Mouse (Mus musculus): ENCODE measurements at regions not wholly inside any gene's neighbourhood (a gene's known extent, or its start where the extent isn't known, plus 50 kb on each side); places are given as distances from the start of the nearest gene placed in this dataset.

DNA sequence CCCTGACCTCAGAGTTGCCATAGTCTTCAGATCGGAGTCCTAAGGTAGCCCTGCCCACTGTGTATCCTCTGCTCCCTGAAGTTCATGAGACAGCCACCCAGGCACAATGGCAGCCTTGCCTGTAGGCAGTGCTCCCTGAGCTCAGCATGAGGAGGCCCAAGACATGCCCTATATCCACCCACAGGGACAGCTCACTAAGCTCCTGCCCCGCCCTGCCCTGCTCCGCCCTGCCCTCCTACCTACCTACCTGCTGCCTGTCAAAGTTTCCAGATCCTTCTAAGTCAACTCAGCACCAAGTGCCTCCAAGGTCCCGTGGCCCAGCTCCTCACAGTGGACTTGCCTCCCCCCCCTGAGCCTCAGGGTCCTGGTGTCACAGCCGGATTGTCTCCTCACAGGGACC is 168.9 kb downstream of the Bcl11b start:
- DNase-seq (ENCODE audit: low spot score) (no peak), ATAC-seq (replicated peaks; ENCODE audit: low FRiP score) (no peak)
- no peak overlapping the region for H3K27ac ChIP-seq (ENCODE audit: low read depth, low read length)
- H3K4me3 ChIP-seq (ENCODE audit: low read depth, low read length) = no peak overlapping the region
- no peak overlapping the region for H3K4me2 ChIP-seq
- 75% methylated on average over 5 of the region's 5 CpGs for WGBS
- H3K4me1 ChIP-seq (replicated peaks; ENCODE audit: control insufficient read depth, insufficient read depth, low read length) = no peaks in the 10 kb centered on the region
- no peak overlapping the region for H3K9ac ChIP-seq (ENCODE audit: low read depth, low read length)
- H3K9me3 ChIP-seq (ENCODE audit: control insufficient read depth, low read length) = no peaks in the 10 kb centered on the region
- no peaks in the 10 kb centered on the region for H3K36me3 ChIP-seq (ENCODE audit: control insufficient read depth, insufficient read depth, low read length)
- no peaks in the 10 kb centered on the region for H3K27me3 ChIP-seq (replicated peaks; ENCODE audit: control insufficient read depth, insufficient read depth, low read length)

DNA sequence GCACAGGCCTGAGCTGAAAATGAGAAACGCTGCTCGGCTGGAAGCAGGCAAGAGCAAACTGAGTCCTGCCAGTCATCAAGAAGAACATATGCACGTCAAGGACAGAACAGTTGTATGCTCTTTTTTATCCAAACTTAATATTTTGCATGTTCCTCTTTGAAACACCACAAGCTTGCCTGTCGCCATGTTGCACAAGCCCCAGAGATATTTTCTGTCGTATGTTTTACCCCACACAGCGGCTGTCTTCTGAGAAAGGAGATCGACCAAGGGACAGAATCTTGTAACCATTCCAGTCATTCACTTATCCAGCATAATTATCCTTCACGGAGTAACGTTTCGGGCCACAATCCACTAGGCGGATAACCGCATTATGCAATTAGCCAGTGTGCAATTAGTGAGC is 165.7 kb downstream of the Bcl11b start:
- no peak for ATAC-seq (replicated peaks; ENCODE audit: low FRiP score)
- no peak overlapping the region for H3K9ac ChIP-seq (ENCODE audit: low read depth, low read length)

DNA sequence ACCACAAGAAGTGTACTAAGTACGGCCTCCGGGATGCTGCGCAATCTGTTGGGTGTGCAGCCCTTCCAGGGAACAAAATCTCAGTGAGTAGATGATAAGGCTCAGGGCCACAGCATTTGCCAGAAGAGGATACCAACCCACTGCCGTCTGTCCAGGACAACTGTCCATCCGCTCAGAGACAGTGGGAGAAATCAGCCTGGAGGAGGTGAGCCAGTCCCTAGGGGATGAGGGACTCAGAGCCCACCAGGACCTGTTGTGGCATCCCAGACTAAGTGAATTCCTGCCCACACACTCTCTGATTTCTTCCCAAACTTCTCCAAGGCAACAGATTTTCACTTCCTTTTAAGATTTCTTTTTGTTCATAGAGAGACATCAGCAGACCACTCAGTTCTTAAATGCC is 158.8 kb downstream of the Bcl11b start:
- H3K36me3 ChIP-seq (ENCODE audit: control insufficient read depth, insufficient read depth, low read length) = no peaks in the 10 kb centered on the region
- no peak overlapping the region for H3K9ac ChIP-seq (ENCODE audit: low read depth, low read length)
- H3K27ac ChIP-seq (ENCODE audit: low read depth, low read length) = no peak overlapping the region
- DNase-seq (ENCODE audit: low spot score) (no peak), ATAC-seq (replicated peaks; ENCODE audit: low FRiP score) (no peak)
- H3K4me2 ChIP-seq = no peak overlapping the region
- H3K4me3 ChIP-seq (ENCODE audit: low read depth, low read length) = no peak overlapping the region
- no peaks in the 10 kb centered on the region for H3K4me1 ChIP-seq (replicated peaks; ENCODE audit: control insufficient read depth, insufficient read depth, low read length)
- WGBS = 80% methylated on average over 5 of the region's 5 CpGs
- no peaks in the 10 kb centered on the region for H3K27me3 ChIP-seq (replicated peaks; ENCODE audit: control insufficient read depth, insufficient read depth, low read length)
- no peaks in the 10 kb centered on the region for H3K9me3 ChIP-seq (ENCODE audit: control insufficient read depth, low read length)

More for the DNA sequence above, 165.7 kb downstream of the Bcl11b start:
- Histone ChIP-seq H3K27me3 (replicated peaks; ENCODE audit: control insufficient read depth, insufficient read depth, low read length) (no peaks in the 10 kb centered on the region), H3K4me2 (no peak overlapping the region), H3K27ac (ENCODE audit: low read depth, low read length) (no peak overlapping the region), H3K4me3 (ENCODE audit: low read depth, low read length) (no peak overlapping the region), H3K36me3 (ENCODE audit: control insufficient read depth, insufficient read depth, low read length) (no peaks in the 10 kb centered on the region), H3K4me1 (replicated peaks; ENCODE audit: control insufficient read depth, insufficient read depth, low read length) (no peaks in the 10 kb centered on the region), H3K9me3 (ENCODE audit: control insufficient read depth, low read length) (no peaks in the 10 kb centered on the region)
- no peak for DNase-seq (ENCODE audit: low spot score)
- WGBS = 91% methylated on average over 12 of the region's 12 CpGs

DNA sequence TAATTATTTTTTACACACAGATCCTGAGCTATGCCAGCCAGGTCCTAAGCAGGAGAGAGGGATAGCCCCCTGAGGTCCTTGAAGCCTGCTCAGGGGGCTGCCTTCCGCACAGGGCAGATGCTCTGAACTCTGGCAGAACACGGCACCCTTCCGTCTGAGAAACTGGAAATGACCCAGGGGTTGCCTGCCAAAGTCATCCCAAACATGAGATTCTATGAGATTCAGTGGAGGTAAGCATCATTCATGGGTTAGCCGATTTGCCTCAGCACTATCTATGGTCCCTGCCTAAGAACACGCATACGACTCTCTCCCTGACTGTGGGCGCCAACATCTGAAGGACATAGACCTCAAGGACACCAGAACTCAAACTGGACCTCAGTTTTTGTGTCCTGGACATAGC is 152.8 kb downstream of the Bcl11b start:
- Histone ChIP-seq H3K36me3 (ENCODE audit: control insufficient read depth, insufficient read depth, low read length) (no peaks in the 10 kb centered on the region), H3K4me3 (ENCODE audit: low read depth, low read length) (no peak overlapping the region), H3K4me2 (no peak overlapping the region), H3K4me1 (replicated peaks; ENCODE audit: control insufficient read depth, insufficient read depth, low read length) (no peaks in the 10 kb centered on the region), H3K27me3 (replicated peaks; ENCODE audit: control insufficient read depth, insufficient read depth, low read length) (no peaks in the 10 kb centered on the region), H3K27ac (ENCODE audit: low read depth, low read length) (no peak overlapping the region), H3K9ac (ENCODE audit: low read depth, low read length) (no peak overlapping the region), H3K9me3 (ENCODE audit: control insufficient read depth, low read length) (no peaks in the 10 kb centered on the region)
- DNase-seq (ENCODE audit: low spot score) = no peak
- WGBS = 88% methylated on average over 7 of the region's 7 CpGs
- no peak for ATAC-seq (replicated peaks; ENCODE audit: low FRiP score)

DNA sequence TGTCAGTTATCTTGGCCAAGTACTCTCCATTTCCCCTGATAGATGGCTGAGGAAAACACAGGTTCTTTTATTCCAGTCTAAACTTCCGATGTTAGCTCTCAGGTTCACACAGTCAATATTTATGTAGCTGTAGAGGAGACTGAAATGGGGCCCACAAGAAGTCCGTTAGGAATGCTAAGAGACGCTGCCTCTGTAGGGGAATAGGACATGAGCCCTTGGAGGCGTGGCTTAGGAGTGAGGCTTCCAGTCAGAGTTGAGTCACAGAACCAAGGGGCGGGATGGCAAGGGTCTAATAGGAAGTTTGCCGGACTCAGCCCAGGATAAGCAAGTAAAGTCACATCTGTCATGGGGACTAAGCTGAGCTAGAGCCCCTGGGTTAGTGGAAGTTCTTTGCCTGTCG is 150.5 kb downstream of the Bcl11b start:
- H3K27me3 ChIP-seq (replicated peaks; ENCODE audit: control insufficient read depth, insufficient read depth, low read length) = no peaks in the 10 kb centered on the region
- ATAC-seq (replicated peaks; ENCODE audit: low FRiP score) (no peak), DNase-seq (ENCODE audit: low spot score) (no peak)
- H3K4me3 ChIP-seq (ENCODE audit: low read depth, low read length) = no peak overlapping the region
- WGBS = 49% methylated on average over 7 of the region's 7 CpGs
- no peak overlapping the region for H3K4me2 ChIP-seq
- H3K27ac ChIP-seq (ENCODE audit: low read depth, low read length) = no peak overlapping the region
- H3K9ac ChIP-seq (ENCODE audit: low read depth, low read length) = no peak overlapping the region
- no peaks in the 10 kb centered on the region for H3K36me3 ChIP-seq (ENCODE audit: control insufficient read depth, insufficient read depth, low read length)
- no peaks in the 10 kb centered on the region for H3K4me1 ChIP-seq (replicated peaks; ENCODE audit: control insufficient read depth, insufficient read depth, low read length)
- H3K9me3 ChIP-seq (ENCODE audit: control insufficient read depth, low read length) = no peaks in the 10 kb centered on the region

DNA sequence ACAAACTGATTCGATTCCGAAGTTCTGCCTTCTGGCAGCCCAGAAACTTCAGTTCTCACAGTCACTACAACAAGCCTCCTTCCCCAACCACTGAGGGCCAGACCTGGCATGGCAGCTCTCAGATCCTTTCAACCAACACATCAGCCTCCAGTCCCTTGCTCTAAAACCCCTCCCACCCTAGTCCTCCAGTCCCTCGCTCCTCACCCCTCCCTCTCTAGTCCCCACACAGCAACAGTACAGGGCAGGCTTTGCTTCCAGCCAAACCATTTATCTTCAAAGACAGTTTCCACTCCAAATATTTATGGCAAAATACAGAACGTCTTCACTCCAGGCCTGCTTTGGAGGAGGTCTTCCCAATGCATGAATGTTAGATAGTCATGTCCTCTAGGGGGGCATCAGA is 147.9 kb downstream of the Bcl11b start:
- ATAC-seq (replicated peaks; ENCODE audit: low FRiP score) (no peak), DNase-seq (ENCODE audit: low spot score) (no peak)
- H3K36me3 ChIP-seq (ENCODE audit: control insufficient read depth, insufficient read depth, low read length) = no peaks in the 10 kb centered on the region
- H3K4me2 ChIP-seq = no peak overlapping the region
- no peaks in the 10 kb centered on the region for H3K4me1 ChIP-seq (replicated peaks; ENCODE audit: control insufficient read depth, insufficient read depth, low read length)
- H3K9me3 ChIP-seq (ENCODE audit: control insufficient read depth, low read length) = no peaks in the 10 kb centered on the region
- H3K4me3 ChIP-seq (ENCODE audit: low read depth, low read length) = no peak overlapping the region
- H3K27ac ChIP-seq (ENCODE audit: low read depth, low read length) = no peak overlapping the region
- no peaks in the 10 kb centered on the region for H3K27me3 ChIP-seq (replicated peaks; ENCODE audit: control insufficient read depth, insufficient read depth, low read length)
- 69% methylated on average over 4 of the region's 4 CpGs for WGBS
- no peak overlapping the region for H3K9ac ChIP-seq (ENCODE audit: low read depth, low read length)

DNA sequence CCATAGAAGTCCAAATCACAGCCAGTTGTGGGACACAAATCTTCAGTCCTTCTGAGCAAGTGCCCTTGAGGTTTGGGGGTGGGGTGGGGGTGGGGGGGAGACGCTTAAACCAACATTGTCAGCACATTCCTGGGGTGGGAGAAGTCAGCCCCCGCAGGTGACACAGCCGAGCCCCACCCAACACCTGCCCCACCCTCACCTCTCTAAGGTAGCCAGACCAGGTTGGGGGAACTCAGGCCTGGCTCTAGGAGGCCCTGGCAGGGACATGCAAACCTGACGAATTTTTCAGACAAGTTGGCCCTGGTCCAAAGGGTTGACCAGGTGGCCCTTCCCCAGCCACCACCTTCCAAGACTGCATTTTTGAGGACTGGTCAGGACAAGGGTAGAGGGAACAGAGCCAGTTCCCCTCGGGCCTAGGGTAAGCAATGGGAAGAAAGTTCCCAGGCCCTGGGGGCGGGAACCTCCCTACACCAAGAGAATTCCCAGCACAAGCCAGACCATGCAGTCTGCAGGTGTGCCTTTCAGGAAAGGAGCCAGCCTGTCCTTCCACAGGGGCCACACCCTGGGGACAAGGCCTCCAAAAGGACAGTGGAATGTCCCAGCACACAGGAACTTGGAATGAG is 146.9 kb downstream of the Bcl11b start:
- Histone ChIP-seq H3K4me2 (no peak overlapping the region), H3K4me1 (replicated peaks; ENCODE audit: control insufficient read depth, insufficient read depth, low read length) (no peaks in the 10 kb centered on the region), H3K27ac (ENCODE audit: low read depth, low read length) (no peak overlapping the region), H3K36me3 (ENCODE audit: control insufficient read depth, insufficient read depth, low read length) (no peaks in the 10 kb centered on the region), H3K9me3 (ENCODE audit: control insufficient read depth, low read length) (no peaks in the 10 kb centered on the region), H3K4me3 (ENCODE audit: low read depth, low read length) (no peak overlapping the region), H3K27me3 (replicated peaks; ENCODE audit: control insufficient read depth, insufficient read depth, low read length) (no peaks in the 10 kb centered on the region), H3K9ac (ENCODE audit: low read depth, low read length) (no peak overlapping the region)
- no peak; the same call in 1 of the 2 replicates for ATAC-seq (replicated peaks; ENCODE audit: low FRiP score)
- no peak for DNase-seq (ENCODE audit: low spot score)
- 75% methylated on average over 6 of the region's 6 CpGs for WGBS

DNA sequence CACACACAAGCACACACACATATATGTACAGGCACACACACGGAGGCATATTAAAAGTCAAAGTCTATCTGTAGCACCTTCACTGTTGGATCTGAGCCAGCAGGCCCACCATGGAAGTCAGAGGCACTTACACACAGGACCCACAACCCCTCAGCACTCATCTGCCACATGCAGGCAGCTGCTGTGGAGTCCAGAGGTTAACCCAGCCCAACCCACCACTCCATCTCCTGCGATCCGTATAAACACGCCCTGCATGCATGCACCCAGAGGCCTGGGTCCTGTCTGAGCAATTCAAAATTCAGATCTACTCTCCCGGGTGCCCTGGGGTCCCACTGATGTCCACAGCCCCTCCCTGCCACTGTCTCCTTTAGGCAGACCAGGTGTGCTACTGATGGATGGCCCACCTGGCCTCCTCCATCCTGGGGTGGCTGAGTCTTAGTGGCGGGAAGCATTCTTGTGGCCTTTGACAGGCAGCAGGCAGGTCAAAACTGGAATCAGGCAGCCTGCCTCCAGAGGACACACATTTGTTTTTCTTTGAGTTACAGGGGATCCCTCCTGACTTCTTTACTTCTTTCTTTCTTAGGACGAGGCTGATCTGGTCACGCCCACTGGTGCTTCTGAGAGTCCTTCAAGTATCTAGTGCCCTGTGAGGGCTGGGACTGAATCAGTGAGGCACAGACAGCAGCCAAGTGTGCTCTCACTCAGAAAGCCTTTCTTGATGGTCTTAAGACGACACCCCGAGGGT is 144.7 kb downstream of the Bcl11b start:
- Histone ChIP-seq H3K9ac (ENCODE audit: low read depth, low read length) (no peak overlapping the region), H3K9me3 (ENCODE audit: control insufficient read depth, low read length) (no peaks in the 10 kb centered on the region), H3K4me3 (ENCODE audit: low read depth, low read length) (no peak overlapping the region), H3K27me3 (replicated peaks; ENCODE audit: control insufficient read depth, insufficient read depth, low read length) (no peaks in the 10 kb centered on the region), H3K36me3 (ENCODE audit: control insufficient read depth, insufficient read depth, low read length) (no peaks in the 10 kb centered on the region), H3K4me1 (replicated peaks; ENCODE audit: control insufficient read depth, insufficient read depth, low read length) (no peaks in the 10 kb centered on the region), H3K27ac (ENCODE audit: low read depth, low read length) (no peak overlapping the region), H3K4me2 (no peak overlapping the region)
- DNase-seq (ENCODE audit: low spot score) (no peak), ATAC-seq (replicated peaks; ENCODE audit: low FRiP score) (no peak)
- WGBS = 69% methylated on average over 10 of the region's 10 CpGs

DNA sequence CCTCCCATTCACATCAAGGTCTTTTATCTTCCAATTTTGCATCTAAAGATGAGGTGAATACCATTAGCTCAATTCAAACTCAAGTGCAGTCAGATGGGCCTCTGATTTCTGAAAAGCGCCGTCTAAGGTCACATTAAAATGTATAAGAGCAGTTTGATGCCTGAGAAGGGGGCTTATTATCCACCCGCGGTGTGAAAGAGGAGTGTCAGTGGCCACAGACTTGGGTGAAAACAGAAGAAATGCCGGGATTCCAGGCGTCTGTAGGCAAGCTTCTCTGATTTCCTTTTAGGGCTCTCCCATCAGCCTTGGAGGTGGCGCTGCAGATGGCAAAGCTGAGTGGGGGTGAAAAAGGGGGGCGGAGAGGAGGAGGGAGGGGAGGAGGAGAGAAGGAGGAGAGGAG is 143.7 kb downstream of the Bcl11b start:
- Histone ChIP-seq H3K4me2 (no peak overlapping the region), H3K27me3 (replicated peaks; ENCODE audit: control insufficient read depth, insufficient read depth, low read length) (no peaks in the 10 kb centered on the region), H3K4me3 (ENCODE audit: low read depth, low read length) (no peak overlapping the region), H3K27ac (ENCODE audit: low read depth, low read length) (no peak overlapping the region), H3K4me1 (replicated peaks; ENCODE audit: control insufficient read depth, insufficient read depth, low read length) (no peaks in the 10 kb centered on the region), H3K9ac (ENCODE audit: low read depth, low read length) (no peak overlapping the region), H3K9me3 (ENCODE audit: control insufficient read depth, low read length) (no peaks in the 10 kb centered on the region), H3K36me3 (ENCODE audit: control insufficient read depth, insufficient read depth, low read length) (no peaks in the 10 kb centered on the region)
- ATAC-seq (replicated peaks; ENCODE audit: low FRiP score) (no peak), DNase-seq (ENCODE audit: low spot score) (no peak)
- 33% methylated on average over 7 of the region's 8 CpGs for WGBS

All from liver, embryonic 11.5 days (tissue).